Mouse (Mus musculus) heart, embryonic 13.5 days (tissue): ENCODE results near the gene Emilin2. TPM values are rescaled to one million over a fixed set of nuclear protein-coding genes. Genes with fewer than 3 reads are reported as not detected.

Source experiments
- ATAC-seq: fragments of 200-750 bp; cut with Nextera tagmentation; 2 replicates; pipeline ENCODE4 v1.8.0; 2017; ENCODE audit warnings: moderate TSS enrichment; ENCODE audit not compliant: insufficient number of reproducible peaks, low FRiP score, low TSS enrichment; ENCODE audit errors: extremely low read depth
- H3K27ac ChIP-seq: fragments of 300-500 bp; sonication (generic); replicated peaks from 2 replicates; pipeline ENCODE4 v1.5.1; 2015; ENCODE audit warnings: moderate library complexity, mild to moderate bottlenecking, inconsistent platforms
- H3K27me3 ChIP-seq: fragments of 300-500 bp; sonication (generic); replicated peaks from 2 replicates; pipeline ENCODE4 v1.6.1; 2015; ENCODE audit warnings: mild to moderate bottlenecking, inconsistent platforms
- H3K36me3 ChIP-seq: fragments of 300-500 bp; sonication (generic); 2 replicates; pipeline ENCODE4 v1.6.1; 2015; ENCODE audit warnings: mild to moderate bottlenecking, inconsistent platforms
- H3K4me1 ChIP-seq: fragments of 300-500 bp; sonication (generic); 2 replicates; pipeline ENCODE4 v1.6.1; 2015; ENCODE audit warnings: inconsistent platforms
- H3K4me2 ChIP-seq: fragments of 300-500 bp; sonication (generic); 2 replicates; pipeline ENCODE4 v1.6.1; 2015; ENCODE audit warnings: inconsistent platforms, mild to moderate bottlenecking, moderate library complexity
- H3K4me3 ChIP-seq: fragments of 300-500 bp; sonication (generic); 2 replicates; pipeline ENCODE4 v1.5.1; 2015; ENCODE audit warnings: moderate library complexity, mild to moderate bottlenecking, inconsistent platforms
- H3K9ac ChIP-seq: fragments of 300-500 bp; sonication (generic); 2 replicates; pipeline ENCODE4 v1.6.1; 2015; ENCODE audit warnings: inconsistent platforms, mild to moderate bottlenecking, moderate library complexity
- H3K9me3 ChIP-seq: fragments of 300-500 bp; sonication (generic); 2 replicates; pipeline ENCODE4 v1.6.1; 2016; ENCODE audit warnings: inconsistent platforms
- WGBS: fragments of 180-500 bp; shearing (Covaris S2); methylation state at CpG from one replicate; pipeline ENCODE4 v1.1.7; 2015; ENCODE audit warnings: mixed read lengths; 5-methylcytosine and 5-hydroxymethylcytosine counted together
- polyA plus RNA-seq: library from polyadenylated mRNA; unstranded; fragments of >200 nt; fragmentation: Nextera tagmentation; extraction: Ambion mirVana; gene quantifications from 2 replicates; pipeline ENCODE4 v1.2.1, GENCODE M21; 2015

Gene Emilin2
- polyA plus RNA-seq, 1 experiment from 2014 or later, result 47.4 TPM

GRCm38 (mm10) chr17:71283237-71283636 is 28.5 kb downstream of the Emilin2 start:
- Histone ChIP-seq H3K4me1 (peaks cover 66% of the 10 kb centered on the region), H3K9me3 (no peaks in the 10 kb centered on the region), H3K27ac (peak overlapping the region; percentile 87), H3K9ac (0 out of 2 replicates have a peak overlapping the region, but pooled peaks have one; percentile 44), H3K27me3 (no peaks in the 10 kb centered on the region), H3K4me3 (no peak overlapping the region), H3K4me2 (no peak overlapping the region), H3K36me3 (no peaks in the 10 kb centered on the region)
- no peak for ATAC-seq
- WGBS, result 41% methylated on average over 4 of the region's 4 CpGs

- no peak overlapping the region for H3K4me2 ChIP-seq
- 85% methylated on average over 9 of the region's 9 CpGs for WGBS
- no peak overlapping the region for H3K4me3 ChIP-seq
- no peaks in the 10 kb centered on the region for H3K36me3 ChIP-seq
- peak overlapping the region; percentile 87 for H3K27ac ChIP-seq
- H3K27me3 ChIP-seq, result no peaks in the 10 kb centered on the region
- no peak for ATAC-seq
- H3K9ac ChIP-seq, result peak overlapping the region; percentile 44; the same call in 1 of the 2 replicates
- peaks cover 63% of the 10 kb centered on the region for H3K4me1 ChIP-seq
- no peaks in the 10 kb centered on the region for H3K9me3 ChIP-seq
Observed at GRCm38 (mm10) chr17:71282716-71283115, 29.1 kb downstream of the Emilin2 start.

GRCm38 (mm10) chr17:71277701-71278491 is 33.9 kb downstream of the Emilin2 start:
- Histone ChIP-seq H3K9me3 (no peaks in the 10 kb centered on the region), H3K4me1 (peaks cover 22% of the 10 kb centered on the region), H3K9ac (no peak overlapping the region), H3K27ac (no peak overlapping the region), H3K4me3 (no peak overlapping the region), H3K4me2 (no peak overlapping the region), H3K27me3 (no peaks in the 10 kb centered on the region), H3K36me3 (peaks cover 17% of the 10 kb centered on the region)
- 78% methylated on average over 6 of the region's 6 CpGs for WGBS
- no peak for ATAC-seq

- no peak overlapping the region for H3K4me2 ChIP-seq
- no peak for ATAC-seq
- H3K27me3 ChIP-seq, result no peaks in the 10 kb centered on the region
- H3K4me1 ChIP-seq, result peaks cover 16% of the 10 kb centered on the region
- WGBS, result 59% methylated on average over 10 of the region's 10 CpGs
- H3K4me3 ChIP-seq, result no peak overlapping the region
- H3K9me3 ChIP-seq, result no peaks in the 10 kb centered on the region
- peaks cover 23% of the 10 kb centered on the region for H3K36me3 ChIP-seq
- H3K27ac ChIP-seq, result no peak overlapping the region
- H3K9ac ChIP-seq, result no peak overlapping the region; the same call in 1 of the 2 replicates
Observed at GRCm38 (mm10) chr17:71276771-71277170, 35.0 kb downstream of the Emilin2 start.

GRCm38 (mm10) chr17:71273901-71274300 is 37.9 kb downstream of the Emilin2 start:
- 84% methylated on average over 12 of the region's 12 CpGs for WGBS
- Histone ChIP-seq H3K27me3 (no peaks in the 10 kb centered on the region), H3K9ac (no peak overlapping the region), H3K4me3 (no peak overlapping the region), H3K4me1 (peaks cover 28% of the 10 kb centered on the region), H3K4me2 (no peak overlapping the region), H3K36me3 (peaks cover 23% of the 10 kb centered on the region), H3K9me3 (no peaks in the 10 kb centered on the region), H3K27ac (no peak overlapping the region)
- no peak for ATAC-seq

- Histone ChIP-seq H3K4me3 (no peak overlapping the region), H3K36me3 (peaks cover 13% of the 10 kb centered on the region; the same call in 1 of the 2 replicates), H3K27me3 (no peaks in the 10 kb centered on the region), H3K9me3 (no peaks in the 10 kb centered on the region), H3K27ac (peak overlapping the region; percentile 86), H3K9ac (no peak overlapping the region), H3K4me1 (peaks cover 69% of the 10 kb centered on the region), H3K4me2 (peak overlapping the region; percentile 10; the same call in 1 of the 2 replicates)
- 23% methylated on average over 3 of the region's 3 CpGs for WGBS
- no peak for ATAC-seq
Observed at GRCm38 (mm10) chr17:71268599-71268998, 43.2 kb downstream of the Emilin2 start.

- peaks cover 8% of the 10 kb centered on the region; the same call in 1 of the 2 replicates for H3K36me3 ChIP-seq
- H3K4me3 ChIP-seq, result no peak overlapping the region
- H3K4me2 ChIP-seq, result no peak overlapping the region; the same call in 1 of the 2 replicates
- 0 out of 2 replicates have a peak, but pooled peaks have one; percentile 21 for ATAC-seq
- no peak overlapping the region for H3K9ac ChIP-seq
- no peaks in the 10 kb centered on the region for H3K9me3 ChIP-seq
- 56% methylated on average over 10 of the region's 10 CpGs for whole genome bisulfite sequencing
- peaks cover 69% of the 10 kb centered on the region for H3K4me1 ChIP-seq
- no peaks in the 10 kb centered on the region for H3K27me3 ChIP-seq
- peak overlapping the region; percentile 86 for H3K27ac ChIP-seq
Observed at GRCm38 (mm10) chr17:71268152-71268551, 43.6 kb downstream of the Emilin2 start.

GRCm38 (mm10) chr17:71267374-71267773 is 44.4 kb downstream of the Emilin2 start:
- Histone ChIP-seq H3K9ac (no peak overlapping the region), H3K4me3 (no peak overlapping the region), H3K27ac (peak overlapping the region; percentile 86; the same call in 1 of the 2 replicates), H3K36me3 (peaks cover under 1% of the 10 kb centered on the region; the same call in 1 of the 2 replicates), H3K4me1 (peaks cover 74% of the 10 kb centered on the region), H3K4me2 (no peak overlapping the region), H3K27me3 (no peaks in the 10 kb centered on the region), H3K9me3 (no peaks in the 10 kb centered on the region)
- 82% methylated on average over 8 of the region's 8 CpGs for WGBS
- no peak for ATAC-seq

GRCm38 (mm10) chr17:71265336-71266051 is 46.3 kb downstream of the Emilin2 start:
- Histone ChIP-seq H3K4me1 (peaks cover 68% of the 10 kb centered on the region), H3K4me3 (no peak overlapping the region), H3K27me3 (no peaks in the 10 kb centered on the region), H3K4me2 (no peak overlapping the region), H3K36me3 (no peaks in the 10 kb centered on the region), H3K9me3 (no peaks in the 10 kb centered on the region), H3K9ac (no peak overlapping the region), H3K27ac (peak overlapping the region; percentile 24)
- 53% methylated on average over 5 of the region's 5 CpGs for WGBS
- ATAC-seq, result no peak

- Histone ChIP-seq H3K27ac (peak overlapping the region; percentile 24), H3K9ac (0 out of 2 replicates have a peak overlapping the region, but pooled peaks have one; percentile 5), H3K27me3 (no peaks in the 10 kb centered on the region), H3K36me3 (no peaks in the 10 kb centered on the region), H3K4me2 (no peak overlapping the region), H3K9me3 (no peaks in the 10 kb centered on the region), H3K4me1 (peaks cover 67% of the 10 kb centered on the region), H3K4me3 (no peak overlapping the region)
- no peak for ATAC-seq
- WGBS, result 19% methylated on average over 4 of the region's 4 CpGs
Observed at GRCm38 (mm10) chr17:71264739-71265138, 47.0 kb downstream of the Emilin2 start.

- Histone ChIP-seq H3K4me3 (no peak overlapping the region), H3K9me3 (no peaks in the 10 kb centered on the region), H3K27ac (no peak overlapping the region), H3K36me3 (no peaks in the 10 kb centered on the region), H3K9ac (no peak overlapping the region), H3K27me3 (no peaks in the 10 kb centered on the region), H3K4me2 (no peak overlapping the region), H3K4me1 (peaks cover 54% of the 10 kb centered on the region)
- 74% methylated on average over 6 of the region's 6 CpGs for WGBS
- ATAC-seq, result no peak
Observed at GRCm38 (mm10) chr17:71263136-71263535, 48.6 kb downstream of the Emilin2 start.
